Mouse (Mus musculus) liver, embryonic 14.5 days (tissue): ENCODE measurements around the gene Rpl35a. TPM values are rescaled to one million over a fixed set of nuclear protein-coding genes. Genes with fewer than 3 reads are reported as not detected.
"Not testable (repeated sequence)": the region's sequence is repeated elsewhere in the genome, so short reads cannot be mapped to it uniquely, and the experiment has no call there.

Source experiments
- ATAC-seq: fragments of 200-750 bp; cut with Nextera tagmentation; 2 replicates; pipeline ENCODE4 v1.8.0; 2017; ENCODE audit warnings: moderate number of reproducible peaks, mild to moderate bottlenecking, moderate library complexity; ENCODE audit not compliant: insufficient read depth
- DNase-seq, 3 experiments: peaks; one replicate each; pipeline ENCODE4 v3.0.0-alpha.2; 2012 to 2013; ENCODE audit warnings: low read depth in 3 of 3, low spot score in 3 of 3
- H3K27ac ChIP-seq: fragments of 300-500 bp; sonication (generic); 2 replicates; pipeline ENCODE4 v1.5.1; 2014; ENCODE audit warnings: moderate library complexity, mild to moderate bottlenecking, control low read depth, inconsistent platforms
- H3K27me3 ChIP-seq: fragments of 300-500 bp; sonication (generic); 2 replicates; pipeline ENCODE4 v1.6.1; 2014; ENCODE audit warnings: mild to moderate bottlenecking, low read length, moderate library complexity; ENCODE audit not compliant: control insufficient read depth, insufficient read depth
- H3K36me3 ChIP-seq: fragments of 300-500 bp; sonication (generic); replicated peaks from 2 replicates; pipeline ENCODE4 v1.6.1; 2014; ENCODE audit warnings: low read depth; ENCODE audit not compliant: control insufficient read depth, insufficient read depth
- H3K4me1 ChIP-seq, 2 experiments: fragments of 200-500 bp in 1 of 2; fragments of 300-500 bp in 1 of 2; sonication (generic) in 1 of 2; replicated peaks; 2 replicates each; pipeline ENCODE4 v1.6.1; 2012 to 2014; ENCODE audit warnings: antibody characterized with exemption in 1 of 2, inconsistent platforms in 1 of 2, low read length in 1 of 2; ENCODE audit not compliant: control insufficient read depth in 2 of 2, insufficient read depth in 2 of 2
- H3K4me2 ChIP-seq: fragments of 300-500 bp; sonication (generic); 2 replicates; pipeline ENCODE4 v1.6.1; 2014; ENCODE audit warnings: low read depth, mild to moderate bottlenecking, control low read depth, moderate library complexity
- H3K4me3 ChIP-seq, 2 experiments: fragments of 200-500 bp in 1 of 2; fragments of 300-500 bp in 1 of 2; sonication (generic) in 1 of 2; 2 replicates each; pipeline ENCODE4 v1.5.1; 2012 to 2014; ENCODE audit warnings: low read depth in 2 of 2, low read length in 2 of 2, mild to moderate bottlenecking in 2 of 2, control low read depth in 1 of 2, inconsistent platforms in 1 of 2, moderate library complexity in 1 of 2; ENCODE audit not compliant: insufficient read depth in 1 of 2
- H3K9ac ChIP-seq: fragments of 300-500 bp; sonication (generic); replicated peaks from 2 replicates; pipeline ENCODE4 v1.6.1; 2014; ENCODE audit warnings: mild to moderate bottlenecking, control low read depth, moderate library complexity
- H3K9me3 ChIP-seq: fragments of 300-500 bp; sonication (generic); 2 replicates; pipeline ENCODE4 v1.6.1; 2016; ENCODE audit warnings: low read length, mixed read lengths; ENCODE audit not compliant: control insufficient read depth
- CTCF ChIP-seq: IDR thresholded peaks from 2 replicates; pipeline ENCODE4 v1.5.1; 2016; ENCODE audit warnings: antibody characterized with exemption, low read depth, control low read depth
- EP300 ChIP-seq: IDR thresholded peaks from 2 replicates; pipeline ENCODE4 v1.6.1; 2016; ENCODE audit warnings: antibody characterized with exemption, low read depth
- WGBS: fragments of 180-500 bp; shearing (Covaris S2); extraction: QIAGEN DNeasy Blood & Tissue Kit; methylation state at CpG from one replicate; pipeline ENCODE4 v1.1.7; 2014; ENCODE audit not compliant: insufficient replicate concordance; 5-methylcytosine and 5-hydroxymethylcytosine counted together
- polyA plus RNA-seq, 2 experiments: library from polyadenylated mRNA; depleted of rRNA in 1 of 2; stranded (reverse) in 1 of 2; unstranded in 1 of 2; fragments of >200 nt; fragmentation: Nextera tagmentation in 1 of 2; extraction: Ambion mirVana in 1 of 2; gene quantifications; 2 replicates each; pipeline versions ENCODE4 v1.2.1 to v1.2.3; 2012 to 2014

Rpl35a gene
- polyA plus RNA-seq, 2 experiments: 811 to 863 TPM

DNA sequence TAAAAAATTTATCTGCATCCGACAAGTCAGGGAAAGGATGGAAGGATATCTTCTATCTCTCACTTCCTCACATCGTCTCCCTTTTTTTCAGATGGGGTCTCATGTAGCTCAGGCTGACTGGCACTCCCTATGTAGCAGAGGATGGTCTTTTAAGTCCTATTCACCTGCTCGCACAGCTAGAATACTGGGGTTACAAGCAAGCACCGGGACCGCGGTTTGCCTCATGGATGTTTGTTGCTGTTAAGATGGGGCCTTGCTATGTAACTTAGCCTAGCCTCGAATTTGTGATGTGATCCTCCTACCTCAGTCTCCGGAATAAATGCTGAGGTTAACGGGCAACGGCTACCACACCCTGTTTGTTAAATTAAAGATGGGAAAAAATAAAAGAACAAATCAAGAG is 598 bp upstream of the Rpl35a start:
- 16% methylated on average over 10 of the region's 10 CpGs for WGBS
- ATAC-seq: no peak
- DNase-seq: no peak
- H3K36me3 ChIP-seq: peaks cover 29% of the 10 kb centered on the region
- H3K27me3 ChIP-seq: no peaks in the 10 kb centered on the region
- peak overlapping the region; percentile 88 for H3K4me2 ChIP-seq
- H3K4me1 ChIP-seq: peaks cover 5 to 16% of the 10 kb centered on the region in 2 experiments
- H3K9ac ChIP-seq: peak overlapping the region; percentile 96
- peak overlapping the region; percentile 82 to 94 for H3K4me3 ChIP-seq
- no peaks in the 10 kb centered on the region for H3K9me3 ChIP-seq
- no peak for TF ChIP-seq EP300
- TF ChIP-seq CTCF: no peak
- H3K27ac ChIP-seq: no peak overlapping the region

DNA sequence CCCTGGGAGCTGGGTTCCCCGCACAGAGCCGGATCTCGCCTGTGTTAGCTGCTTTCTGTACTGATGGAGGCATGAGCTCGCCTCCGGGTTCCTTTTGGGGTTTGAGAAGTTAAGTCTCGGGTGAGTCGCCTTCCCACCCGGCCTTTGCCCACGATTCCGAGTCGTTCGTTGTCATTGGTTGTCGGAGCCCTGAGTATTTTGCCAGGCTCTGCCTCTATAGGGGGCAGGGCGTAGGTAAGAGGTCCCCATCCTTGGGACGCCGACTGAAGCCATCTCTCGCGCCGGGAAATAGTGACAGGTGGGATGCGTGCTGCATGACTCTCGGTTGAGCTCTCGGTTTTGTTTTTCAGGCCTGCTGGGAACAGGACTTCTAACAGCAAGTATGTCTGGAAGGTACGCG is 533 bp downstream of the Rpl35a start:
- Histone ChIP-seq H3K9ac (peak overlapping the region; percentile 96), H3K9me3 (no peaks in the 10 kb centered on the region), H3K4me2 (peak overlapping the region; percentile 88), H3K27me3 (no peaks in the 10 kb centered on the region), H3K27ac (peak overlapping the region; percentile 73), H3K4me1 (peaks cover 5 to 16% of the 10 kb centered on the region in 2 experiments), H3K4me3 (peak overlapping the region; percentile 82 to 94), H3K36me3 (peaks cover 30% of the 10 kb centered on the region)
- WGBS: under 1% methylated on average over 24 of the region's 24 CpGs
- ATAC-seq: peak; percentile 42; the same call in 1 of the 2 replicates
- DNase-seq: no peak
- TF ChIP-seq EP300 (no peak; the same call in 1 of the 2 replicates), CTCF (no peak)

DNA sequence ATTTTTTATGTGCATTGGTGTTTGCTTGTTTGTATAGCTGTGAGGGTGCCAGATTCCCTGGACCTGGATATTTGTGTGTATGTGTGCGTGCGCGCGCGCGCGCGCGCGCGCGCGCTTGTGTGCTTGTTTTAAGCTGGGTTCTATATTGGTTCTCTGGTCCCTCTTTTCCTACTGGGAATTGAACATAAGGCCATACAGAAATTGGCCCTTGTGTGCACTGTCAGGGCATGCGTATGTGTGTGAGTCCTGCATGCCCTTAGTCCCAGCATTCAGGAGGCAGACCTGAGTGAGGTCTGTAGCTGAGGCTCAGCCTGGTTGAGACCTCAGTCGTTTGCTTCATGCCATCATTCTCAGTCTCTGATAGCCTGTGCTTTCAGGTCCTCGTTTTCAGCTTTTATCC is 1.8 kb downstream of the Rpl35a start:
- Histone ChIP-seq H3K27me3 (no peaks in the 10 kb centered on the region), H3K4me3 (peak overlapping the region; percentile 82 to 94), H3K27ac (no peak overlapping the region), H3K9ac (peak overlapping the region; percentile 45), H3K9me3 (no peaks in the 10 kb centered on the region), H3K36me3 (peaks cover 30% of the 10 kb centered on the region), H3K4me2 (peak overlapping the region; percentile 88), H3K4me1 (peaks cover 6 to 18% of the 10 kb centered on the region in 2 experiments)
- TF ChIP-seq CTCF (no peak), EP300 (no peak)
- ATAC-seq (no peak), DNase-seq (no peak)
- WGBS: 82% methylated on average over 16 of the region's 16 CpGs

DNA sequence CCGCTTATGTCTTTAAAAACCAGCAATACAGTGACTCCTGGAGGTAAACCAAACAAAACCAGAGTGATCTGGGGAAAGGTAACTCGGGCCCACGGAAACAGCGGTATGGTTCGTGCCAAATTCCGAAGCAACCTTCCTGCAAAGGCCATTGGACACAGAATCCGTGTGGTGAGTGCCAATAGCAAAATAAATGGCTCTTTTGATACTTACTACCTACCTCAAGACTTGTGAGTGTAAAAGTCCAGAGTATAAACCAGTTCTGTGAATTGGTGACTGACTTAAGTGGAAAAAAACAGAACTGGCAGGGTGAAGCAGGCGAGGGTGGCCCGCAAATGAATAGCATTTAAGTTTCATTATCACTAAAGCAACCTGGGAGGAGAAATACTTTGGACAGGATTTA is 2.4 kb downstream of the Rpl35a start:
- ATAC-seq, H3K27me3 ChIP-seq, H3K9me3 ChIP-seq, H3K4me3 ChIP-seq, H3K27ac ChIP-seq, H3K9ac ChIP-seq, DNase-seq: not testable (repeated sequence)
- H3K4me2 ChIP-seq: peak overlapping the region; percentile 88
- 79% methylated on average over 9 of the region's 9 CpGs for WGBS
- H3K36me3 ChIP-seq: peaks cover 30% of the 10 kb centered on the region
- H3K4me1 ChIP-seq: peaks cover 13 to 24% of the 10 kb centered on the region in 2 experiments

DNA sequence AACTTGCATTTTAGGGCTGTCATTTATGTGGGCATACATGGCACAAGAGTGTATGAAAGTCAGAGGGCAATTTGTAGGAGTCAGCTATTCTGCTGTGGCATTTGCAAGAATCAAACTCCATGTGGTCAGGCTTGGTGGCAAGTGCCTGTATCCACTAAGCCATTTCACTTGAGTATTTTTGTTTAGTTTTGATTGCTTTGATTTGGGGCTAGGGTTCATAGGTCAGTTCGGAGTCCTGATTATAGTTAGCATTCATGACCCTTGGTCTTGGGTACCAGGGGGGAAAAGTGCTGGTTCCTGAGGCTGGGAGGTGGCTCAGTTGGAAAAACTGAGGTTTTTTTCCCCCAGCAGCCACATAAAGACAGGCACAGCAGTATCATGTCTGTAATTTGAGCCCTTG is 3.2 kb downstream of the Rpl35a start:
- Histone ChIP-seq H3K27me3 (no peaks in the 10 kb centered on the region), H3K4me3 (no peak overlapping the region), H3K36me3 (peaks cover 30% of the 10 kb centered on the region), H3K9me3 (no peaks in the 10 kb centered on the region), H3K4me2 (no peak overlapping the region), H3K4me1 (peaks cover 14 to 26% of the 10 kb centered on the region in 2 experiments), H3K27ac (no peak overlapping the region), H3K9ac (no peak overlapping the region)
- TF ChIP-seq EP300 (no peak), CTCF (no peak)
- no peak for ATAC-seq
- no peak for DNase-seq
- WGBS: 72% methylated on average over 1 of the region's 1 CpGs
